Mouse (Mus musculus) megakaryocyte, adult 5-6 weeks (primary cell): ENCODE measurements around the gene Chrm5. TPM values are rescaled to one million over a fixed set of nuclear protein-coding genes. Genes with fewer than 3 reads are reported as not detected.

Experiments
- ATAC-seq: 2 replicates; pipeline ENCODE4 v1.8.0; 2016; ENCODE audit warnings: mild to moderate bottlenecking, inconsistent platforms; ENCODE audit not compliant: poor library complexity, severe bottlenecking
- total RNA-seq, 2 experiments: library from RNA; stranded (forward) in 1 of 2; stranded (reverse) in 1 of 2; fragments of 153-499, 151-499 nt in 1 of 2; fragments of 221-1000, 200-1000 nt in 1 of 2; gene quantifications; 2 replicates each; pipeline versions ENCODE4 v1.2.3 to v1.2.4; 2015 to 2017

Gene Chrm5
- total RNA-seq, 2 experiments from 2014 or later, result not detected

GRCm38 (mm10) chr2:112430403-112430802 is 50.2 kb downstream of the Chrm5 start:
- ATAC-seq, result no peak

GRCm38 (mm10) chr2:112429665-112430064 is 50.9 kb downstream of the Chrm5 start:
- ATAC-seq, result no peak

Other genes with a start within 250 kb of the Chrm5 start
- 27.0 and 44.0 TPM in 2 replicates for gene Lpcat4, start 241.3 kb downstream of the Chrm5 start, total RNA-seq (2015)
- gene Lpcat4, start 241.3 kb downstream of the Chrm5 start, total RNA-seq (2017), result 11.8 and 18.9 TPM in 2 replicates
- gene Nutm1, start 221.5 kb downstream of the Chrm5 start, total RNA-seq (2015), result not detected in 2 replicates
- gene Nutm1, start 221.5 kb downstream of the Chrm5 start, total RNA-seq (2017), result not detected in 2 replicates
- gene Nop10, start 218.8 kb downstream of the Chrm5 start, total RNA-seq (2015), result 48.1 and 56.2 TPM in 2 replicates
- 72.9 and 74.8 TPM in 2 replicates for gene Nop10, start 218.8 kb downstream of the Chrm5 start, total RNA-seq (2017)
- 108 and 110 TPM in 2 replicates for gene Slc12a6, start 214.9 kb downstream of the Chrm5 start, total RNA-seq (2015)
- gene Slc12a6, start 214.9 kb downstream of the Chrm5 start, total RNA-seq (2017), result 111 and 132 TPM in 2 replicates
- not detected in 2 replicates for gene Gm21985, start 214.5 kb downstream of the Chrm5 start, total RNA-seq (2015)
- 0.24 and 0.95 TPM in 2 replicates for gene Gm21985, start 214.5 kb downstream of the Chrm5 start, total RNA-seq (2017)
- 60.0 and 65.6 TPM in 2 replicates for gene Emc4, start 112.7 kb downstream of the Chrm5 start, total RNA-seq (2015)
- gene Emc4, start 112.7 kb downstream of the Chrm5 start, total RNA-seq (2017), result 39.5 and 39.9 TPM in 2 replicates
- gene Katnbl1, start 101.6 kb downstream of the Chrm5 start, total RNA-seq (2015), result 21.0 and 21.8 TPM in 2 replicates
- 17.0 TPM in 2 replicates for gene Katnbl1, start 101.6 kb downstream of the Chrm5 start, total RNA-seq (2017)
- 15.5 and 15.8 TPM in 2 replicates for gene Emc7, start 25.8 kb downstream of the Chrm5 start, total RNA-seq (2015)
- 10.4 and 11.7 TPM in 2 replicates for gene Emc7, start 25.8 kb downstream of the Chrm5 start, total RNA-seq (2017)
- gene Aven, start 12.2 kb upstream of the Chrm5 start, total RNA-seq (2015), result 5.2 and 8.6 TPM in 2 replicates
- 11.4 and 18.4 TPM in 2 replicates for gene Aven, start 12.2 kb upstream of the Chrm5 start, total RNA-seq (2017)